Mouse (Mus musculus): ENCODE results near the gene Csf3r. TPM values are rescaled to one million over a fixed set of nuclear protein-coding genes. Genes with fewer than 3 reads are reported as not detected.

The Csf3r gene
- total RNA-seq, 2 experiments from 2014 or later, result 3.0 to 3.2 TPM

DNA sequence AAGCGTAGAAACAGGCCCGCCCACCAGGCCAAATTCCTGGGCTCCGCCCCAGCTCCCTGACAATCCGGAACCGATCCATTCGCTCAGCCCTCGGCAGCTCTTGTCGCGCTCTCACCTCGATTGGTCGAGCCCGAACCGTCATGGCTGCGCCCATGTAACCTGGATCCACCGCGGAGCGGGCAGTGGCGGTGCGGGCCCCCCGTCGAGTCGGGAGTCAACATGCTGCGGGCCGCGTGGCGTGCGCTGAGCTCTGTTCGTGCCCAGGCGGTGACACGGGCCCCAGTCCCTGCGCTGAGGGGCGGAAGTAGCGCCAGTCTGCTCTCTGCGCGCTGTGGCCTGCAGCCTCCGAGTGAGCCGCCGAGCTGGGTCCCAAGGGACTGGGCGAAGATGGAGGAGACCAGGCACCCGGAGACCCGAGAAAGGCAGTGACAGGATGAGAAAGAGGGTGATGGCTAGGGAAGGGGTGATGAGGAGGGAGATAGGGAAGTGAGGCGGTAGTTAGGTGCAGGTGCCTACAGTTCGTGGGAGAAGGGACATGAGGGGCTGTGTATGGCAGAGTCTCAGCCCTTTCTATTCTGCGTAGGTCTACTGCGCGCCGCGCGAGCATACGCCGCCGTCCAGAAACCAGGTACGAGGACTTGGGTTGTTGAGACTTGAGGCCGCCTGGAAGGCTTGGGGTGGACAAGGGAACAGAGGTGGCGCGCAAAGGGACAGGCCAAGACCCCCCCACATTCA, 22.7 kb downstream of the Csf3r start, which contains the start of gene Mrps15:
TSS of gene Mrps15 (plus strand) at position 75 of the 735 bp plus-strand sequence.
- peak; percentile 81 to 91 for DNase-seq (ENCODE audit: extremely low spot score in 1 of 2, low spot score in 2 of 2)
- intact Hi-C loops (cut with DNase I), result no loop called here

GRCm38 (mm10) chr4:126051617-126052016, 27.3 kb downstream of the Csf3r start:
- intact Hi-C loops (cut with DNase I), result no loop called here

GRCm38 (mm10) chr4:126057207-126058133, 33.1 kb downstream of the Csf3r start:
- no peak for DNase-seq (ENCODE audit: extremely low spot score in 1 of 2, low spot score in 2 of 2)
- intact Hi-C loops (cut with DNase I), result no loop called here

More at GRCm38 (mm10) chr4:126051617-126052016, 27.3 kb downstream of the Csf3r start:
- peak in 1 of 2 experiments; percentile 56 for DNase-seq (ENCODE audit: extremely low spot score in 1 of 2, low spot score in 2 of 2)

DNA sequence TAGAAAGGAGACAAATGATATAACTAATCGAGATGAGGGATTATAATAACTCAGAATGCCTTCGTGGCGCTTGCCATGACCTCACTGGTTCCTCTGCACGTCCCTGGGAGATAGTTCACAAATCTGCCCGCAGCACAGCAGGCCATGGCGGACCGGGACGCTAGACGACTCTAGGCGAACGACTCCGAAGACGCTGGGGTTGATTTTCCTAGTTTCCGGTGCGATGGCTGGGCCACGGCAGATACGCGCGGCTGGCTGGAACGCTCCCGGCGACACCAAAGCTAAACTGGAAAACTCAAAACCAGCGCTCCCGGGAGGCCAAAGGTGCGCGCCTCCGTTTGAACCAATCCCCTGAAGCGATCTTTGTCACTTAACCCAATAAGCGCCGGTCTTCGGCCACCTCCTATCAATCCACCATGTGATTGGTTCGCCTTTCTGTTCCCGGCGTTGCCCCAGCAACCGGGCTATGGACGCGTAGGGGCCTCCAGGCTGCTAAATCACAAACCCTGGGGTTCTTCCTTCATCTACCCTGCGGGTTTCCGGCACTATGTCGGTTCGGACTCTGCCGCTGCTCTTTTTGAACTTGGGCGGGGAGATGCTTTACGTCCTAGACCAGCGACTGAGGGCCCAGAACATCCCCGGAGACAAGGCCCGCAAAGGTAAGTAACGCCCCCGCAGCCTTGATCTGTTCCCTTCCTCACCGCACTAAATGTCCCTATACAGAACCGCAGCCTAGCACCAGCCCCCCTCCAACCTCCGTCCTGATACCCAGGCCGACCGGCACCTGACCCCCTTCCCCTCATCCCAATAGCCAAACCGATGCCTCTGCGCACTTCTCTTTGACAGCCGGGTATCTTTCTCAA, 34.0 kb downstream of the Csf3r start, which contains the start of gene Oscp1:
TSS of gene Oscp1 (plus strand) at position 432 of the 863 bp plus-strand sequence.
- DNase-seq (ENCODE audit: extremely low spot score in 1 of 2, low spot score in 2 of 2), result peak; percentile 93 to 95
- intact Hi-C loops (cut with DNase I), result no loop called here

- intact Hi-C loops (cut with DNase I), result no loop called here
- peak in 1 of 2 experiments; percentile 63 for DNase-seq (ENCODE audit: extremely low spot score in 1 of 2, low spot score in 2 of 2)
Measured at GRCm38 (mm10) chr4:126058997-126059362, 34.6 kb downstream of the Csf3r start.

DNA sequence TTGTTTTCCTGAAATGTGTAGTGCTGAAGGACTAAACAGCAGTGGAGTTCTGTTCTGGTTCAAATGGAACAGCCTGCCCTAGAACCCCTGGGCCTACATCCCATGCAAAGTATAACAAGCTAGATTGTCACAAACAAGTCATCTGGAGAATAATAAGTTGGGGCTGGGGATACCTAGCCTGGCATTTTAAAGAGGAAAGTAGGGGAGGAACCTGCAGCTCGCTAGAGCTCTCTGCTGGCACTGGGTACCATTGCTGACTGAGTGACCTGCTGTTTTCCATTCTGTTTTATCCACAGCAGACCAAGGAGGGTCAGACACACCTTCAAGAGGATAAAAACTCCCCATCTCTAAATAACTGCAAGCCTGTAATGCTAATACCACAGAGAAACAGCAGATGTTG, 38.5 kb downstream of the Csf3r start:
- intact Hi-C loops (cut with DNase I), result no loop called here
- DNase-seq (ENCODE audit: extremely low spot score in 1 of 2, low spot score in 2 of 2), result no peak

DNA sequence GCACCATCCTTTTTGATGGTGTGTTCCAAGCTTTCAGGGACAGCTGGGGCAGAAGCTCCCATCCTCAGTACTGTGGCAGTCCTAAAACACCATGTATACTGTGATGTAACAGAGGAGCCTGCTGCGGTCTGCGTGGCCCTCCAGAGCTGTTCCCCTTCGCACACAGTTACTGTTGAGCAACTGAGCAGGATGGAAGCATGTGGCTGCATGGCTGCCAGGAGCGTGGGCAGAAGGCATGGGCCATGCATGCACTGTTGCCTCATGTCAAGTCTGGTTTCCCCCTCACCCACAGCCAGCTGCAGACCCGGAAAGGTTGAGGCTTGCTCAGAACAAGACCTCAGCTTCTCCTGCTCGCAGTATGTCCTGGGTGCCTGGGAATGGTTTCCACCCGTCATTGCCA, 40.9 kb downstream of the Csf3r start:
- intact Hi-C loops (cut with DNase I), result no loop called here
- DNase-seq (ENCODE audit: extremely low spot score in 1 of 2, low spot score in 2 of 2), result peak in 1 of 2 experiments; percentile 45

DNA sequence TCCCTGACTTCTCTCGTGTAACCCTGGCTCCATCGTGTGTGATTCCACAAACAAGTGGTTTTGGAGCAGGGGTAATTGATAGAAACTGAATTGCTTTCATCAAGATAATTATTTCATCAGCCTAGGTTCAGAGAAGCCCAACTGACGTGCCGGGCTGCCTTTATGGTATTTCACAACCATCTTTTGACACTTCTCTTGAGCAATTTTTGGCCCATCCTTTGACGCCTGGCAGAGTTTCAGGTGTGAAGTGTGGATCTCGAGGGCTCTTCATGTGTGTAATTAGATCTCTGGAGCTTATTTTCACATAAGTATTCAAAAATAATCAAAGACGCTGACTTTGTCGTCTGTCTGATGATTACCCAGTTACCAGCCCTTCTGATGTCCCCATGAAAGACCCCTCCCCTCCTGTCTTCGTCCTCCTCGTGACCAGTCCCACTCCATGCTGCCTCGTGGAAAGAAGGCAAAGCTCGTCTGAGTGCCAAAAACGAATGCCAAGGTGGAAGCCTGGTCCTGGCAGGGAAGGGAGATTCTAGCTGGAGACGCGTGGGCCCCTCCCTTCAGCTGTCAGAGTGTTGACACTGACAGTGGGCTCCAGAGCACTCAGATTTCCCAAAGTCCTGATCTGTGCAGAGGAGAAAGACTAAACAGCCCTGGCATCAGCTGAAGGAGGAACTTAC, 43.2 kb downstream of the Csf3r start:
- intact Hi-C loops (cut with DNase I), result no loop called here

GRCm38 (mm10) chr4:126068842-126069241, 44.5 kb downstream of the Csf3r start:
- no peak for DNase-seq (ENCODE audit: extremely low spot score in 1 of 2, low spot score in 2 of 2)
- intact Hi-C loops (cut with DNase I), result no loop called here

More for the DNA sequence above, 43.2 kb downstream of the Csf3r start:
- no peak for DNase-seq (ENCODE audit: extremely low spot score in 1 of 2, low spot score in 2 of 2)

- intact Hi-C loops (cut with DNase I), result no loop called here
- DNase-seq (ENCODE audit: extremely low spot score in 1 of 2, low spot score in 2 of 2), result no peak
Measured at GRCm38 (mm10) chr4:126077833-126078232, 53.5 kb downstream of the Csf3r start.

DNA sequence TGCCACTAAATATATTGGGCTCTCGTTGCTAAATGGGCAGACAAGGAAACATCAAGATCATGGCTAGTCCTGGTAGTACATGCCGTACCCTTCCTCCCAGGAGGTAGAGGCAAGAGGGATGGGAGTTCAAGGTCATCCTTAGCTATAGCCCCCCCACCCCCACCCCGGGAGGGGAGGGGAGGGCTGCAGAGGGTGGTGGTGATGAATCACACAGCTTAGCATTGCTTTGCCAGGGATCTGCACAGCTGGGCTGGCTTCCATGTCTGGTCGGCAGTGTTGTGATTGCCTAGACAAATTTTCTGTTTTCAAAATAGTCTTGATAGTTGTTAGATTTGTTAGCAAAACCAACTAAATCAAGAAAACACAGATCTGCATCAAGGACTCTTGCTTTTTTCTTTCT, 54.9 kb downstream of the Csf3r start:
- intact Hi-C loops (cut with DNase I), result no loop called here
- no peak for DNase-seq (ENCODE audit: extremely low spot score in 1 of 2, low spot score in 2 of 2)

DNA sequence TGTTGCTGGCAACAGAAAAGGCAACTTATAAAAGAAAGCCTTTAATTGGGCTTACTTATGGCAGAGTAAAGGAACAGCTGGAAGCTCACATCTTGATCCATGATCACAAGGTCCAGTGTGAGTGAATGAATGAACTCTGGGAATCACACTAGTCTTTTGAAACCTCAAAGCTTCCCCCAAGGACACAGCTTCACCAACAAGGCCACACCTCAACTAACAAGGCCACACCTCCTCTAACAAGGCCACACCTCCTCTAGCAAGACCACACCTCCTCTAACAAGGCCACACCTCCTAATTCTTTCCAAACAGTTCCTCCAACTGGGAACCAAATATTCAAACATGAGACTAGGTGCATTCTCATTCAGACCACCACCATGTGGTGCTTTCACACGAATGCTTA, 57.3 kb downstream of the Csf3r start:
- intact Hi-C loops (cut with DNase I), result loop anchor here (10.0 kb wide), 1 partner anchor 183 kb away; the partner anchor contains the start of gene Trappc3
- DNase-seq (ENCODE audit: extremely low spot score in 1 of 2, low spot score in 2 of 2), result no peak

GRCm38 (mm10) chr4:126083021-126083420, 58.7 kb downstream of the Csf3r start:
- no peak for DNase-seq (ENCODE audit: extremely low spot score in 1 of 2, low spot score in 2 of 2)
- intact Hi-C loops (cut with DNase I), result loop anchor here (10.0 kb wide), 1 partner anchor 182 kb away; the partner anchor contains the start of gene Trappc3

DNA sequence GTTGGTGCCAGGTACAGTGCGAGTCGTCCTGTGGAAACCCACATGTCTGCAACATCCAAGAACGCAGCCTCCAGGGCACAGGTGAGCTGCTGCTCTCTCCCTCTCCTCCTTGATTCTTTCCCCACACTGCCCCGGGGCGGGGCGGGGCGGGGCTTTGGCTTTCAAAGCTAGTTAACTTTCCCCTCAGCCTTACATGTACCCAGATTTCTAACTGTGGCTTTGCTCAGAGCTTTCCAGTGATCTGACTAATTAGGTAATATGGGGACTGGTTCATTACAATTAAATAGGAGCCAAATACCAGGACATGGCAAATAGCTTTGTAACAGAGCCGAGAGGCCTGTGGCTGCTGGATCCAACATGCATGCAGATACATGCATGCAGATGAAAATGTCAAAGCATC, 60.0 kb downstream of the Csf3r start:
- intact Hi-C loops (cut with DNase I), result loop anchor here (10.0 kb wide), 1 partner anchor 180 kb away; the partner anchor contains the start of gene Trappc3
- no peak for DNase-seq (ENCODE audit: extremely low spot score in 1 of 2, low spot score in 2 of 2)

DNA sequence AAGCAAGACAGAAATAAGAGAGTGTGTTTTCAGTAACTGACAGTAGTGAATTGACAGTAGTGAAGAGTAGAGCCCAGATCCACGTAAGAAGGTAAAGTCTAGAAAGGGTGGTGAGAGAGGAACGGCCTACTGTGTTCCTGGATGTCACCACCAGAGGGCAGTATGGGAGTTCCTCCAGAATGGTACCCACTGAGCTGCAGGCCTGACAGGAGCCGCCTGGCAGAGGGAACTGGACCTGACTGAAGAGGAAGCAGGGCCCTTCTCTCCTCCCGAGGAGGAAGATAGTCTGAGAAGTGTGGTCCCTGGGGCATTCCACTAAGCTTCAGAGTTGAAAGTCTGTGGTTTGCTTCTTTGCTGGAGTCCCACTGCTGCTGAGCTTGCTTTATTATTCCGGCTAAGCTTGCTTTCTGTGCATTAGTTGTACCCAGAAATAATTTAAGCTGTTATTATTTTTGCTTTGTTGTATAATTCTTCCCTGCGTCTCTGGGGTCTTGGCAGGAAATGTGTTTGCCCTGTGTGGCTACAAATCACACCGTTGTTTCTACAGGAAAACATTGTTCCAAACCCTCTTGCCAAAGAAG, 61.7 kb downstream of the Csf3r start:
- intact Hi-C loops (cut with DNase I), result loop anchor here (10.0 kb wide), 1 partner anchor 179 kb away; the partner anchor contains the start of gene Trappc3
- peak; percentile 73 to 87 for DNase-seq (ENCODE audit: extremely low spot score in 1 of 2, low spot score in 2 of 2)

GRCm38 (mm10) chr4:126090101-126090847, 65.9 kb downstream of the Csf3r start:
- intact Hi-C loops (cut with DNase I), result no loop called here
- no peak for DNase-seq (ENCODE audit: extremely low spot score in 1 of 2, low spot score in 2 of 2)

- intact Hi-C loops (cut with DNase I), result no loop called here
Measured at GRCm38 (mm10) chr4:126090848-126091124, 66.4 kb downstream of the Csf3r start.

More at GRCm38 (mm10) chr4:126090848-126091124, 66.4 kb downstream of the Csf3r start:
- no peak for DNase-seq (ENCODE audit: extremely low spot score in 1 of 2, low spot score in 2 of 2)
